Mouse (Mus musculus): Measurements from ENCODE around the gene Hoxd11. TPM values are rescaled to one million over a fixed set of nuclear protein-coding genes. Genes with fewer than 3 reads are reported as not detected.

The Hoxd11 gene
- total RNA-seq, 2 experiments from 2014 or later, result not detected

- DNase-seq (ENCODE audit: low spot score in 2 of 2), result peak; percentile 66 to 69
Observed at GRCm38 (mm10) chr2:74663291-74663925, 15.9 kb upstream of the Hoxd11 start.

- DNase-seq (ENCODE audit: low spot score in 2 of 2), result no peak
Observed at GRCm38 (mm10) chr2:74666411-74666810, 12.9 kb upstream of the Hoxd11 start.

- no peak for DNase-seq (ENCODE audit: low spot score in 2 of 2)
Observed at GRCm38 (mm10) chr2:74667191-74667841, 12.0 kb upstream of the Hoxd11 start.

GRCm38 (mm10) chr2:74667842-74668357, 11.5 kb upstream of the Hoxd11 start, which contains the start of gene Hoxd13:
TSS of gene Hoxd13 (plus strand) at chr2:74668310.
- no peak for DNase-seq (ENCODE audit: low spot score in 2 of 2)

GRCm38 (mm10) chr2:74668370-74669229, 10.8 kb upstream of the Hoxd11 start:
- DNase-seq (ENCODE audit: low spot score in 2 of 2), result no peak

GRCm38 (mm10) chr2:74669230-74669578, 10.2 kb upstream of the Hoxd11 start:
- no peak for DNase-seq (ENCODE audit: low spot score in 2 of 2)

- no peak for DNase-seq (ENCODE audit: low spot score in 2 of 2)
Observed at GRCm38 (mm10) chr2:74669650-74670235, 9.6 kb upstream of the Hoxd11 start.

GRCm38 (mm10) chr2:74670632-74671188, 8.6 kb upstream of the Hoxd11 start:
- DNase-seq (ENCODE audit: low spot score in 2 of 2), result no peak

- no peak for DNase-seq (ENCODE audit: low spot score in 2 of 2)
Observed at GRCm38 (mm10) chr2:74671847-74672246, 7.5 kb upstream of the Hoxd11 start.

GRCm38 (mm10) chr2:74672481-74673362, 6.6 kb upstream of the Hoxd11 start:
- peak in 1 of 2 experiments; percentile 70 for DNase-seq (ENCODE audit: low spot score in 2 of 2)

- DNase-seq (ENCODE audit: low spot score in 2 of 2), result no peak
Observed at GRCm38 (mm10) chr2:74673835-74674425, 5.4 kb upstream of the Hoxd11 start.

GRCm38 (mm10) chr2:74674881-74675665, 4.3 kb upstream of the Hoxd11 start, which contains the start of gene Hoxd12:
TSS of gene Hoxd12 (plus strand) at chr2:74675013.
- no peak for DNase-seq (ENCODE audit: low spot score in 2 of 2)

- no peak for DNase-seq (ENCODE audit: low spot score in 2 of 2)
Observed at GRCm38 (mm10) chr2:74675666-74676282, 3.6 kb upstream of the Hoxd11 start.

- DNase-seq (ENCODE audit: low spot score in 2 of 2), result no peak
Observed at GRCm38 (mm10) chr2:74676376-74677052, 2.8 kb upstream of the Hoxd11 start.

GRCm38 (mm10) chr2:74677106-74677505, 2.3 kb upstream of the Hoxd11 start:
- no peak for DNase-seq (ENCODE audit: low spot score in 2 of 2)

- DNase-seq (ENCODE audit: low spot score in 2 of 2), result no peak
Observed at GRCm38 (mm10) chr2:74679596-74679971, 227 bp downstream of the Hoxd11 start.

- DNase-seq (ENCODE audit: low spot score in 2 of 2), result no peak
Observed at GRCm38 (mm10) chr2:74679980-74680379, 623 bp downstream of the Hoxd11 start.
